Mouse (Mus musculus): Measurements from ENCODE around the gene Stk40. TPM values are rescaled to one million over a fixed set of nuclear protein-coding genes. Genes with fewer than 3 reads are reported as not detected.
A peak's percentile ranks its signal among the peaks of the same experiment; 100 is the strongest.
"Not testable (repeated sequence)": the region's sequence is repeated elsewhere in the genome, so short reads cannot be mapped to it uniquely, and the experiment has no call there.

Stk40 gene
- polyA plus RNA-seq, 1 experiment from 2014 or later = 15.2 TPM

DNA sequence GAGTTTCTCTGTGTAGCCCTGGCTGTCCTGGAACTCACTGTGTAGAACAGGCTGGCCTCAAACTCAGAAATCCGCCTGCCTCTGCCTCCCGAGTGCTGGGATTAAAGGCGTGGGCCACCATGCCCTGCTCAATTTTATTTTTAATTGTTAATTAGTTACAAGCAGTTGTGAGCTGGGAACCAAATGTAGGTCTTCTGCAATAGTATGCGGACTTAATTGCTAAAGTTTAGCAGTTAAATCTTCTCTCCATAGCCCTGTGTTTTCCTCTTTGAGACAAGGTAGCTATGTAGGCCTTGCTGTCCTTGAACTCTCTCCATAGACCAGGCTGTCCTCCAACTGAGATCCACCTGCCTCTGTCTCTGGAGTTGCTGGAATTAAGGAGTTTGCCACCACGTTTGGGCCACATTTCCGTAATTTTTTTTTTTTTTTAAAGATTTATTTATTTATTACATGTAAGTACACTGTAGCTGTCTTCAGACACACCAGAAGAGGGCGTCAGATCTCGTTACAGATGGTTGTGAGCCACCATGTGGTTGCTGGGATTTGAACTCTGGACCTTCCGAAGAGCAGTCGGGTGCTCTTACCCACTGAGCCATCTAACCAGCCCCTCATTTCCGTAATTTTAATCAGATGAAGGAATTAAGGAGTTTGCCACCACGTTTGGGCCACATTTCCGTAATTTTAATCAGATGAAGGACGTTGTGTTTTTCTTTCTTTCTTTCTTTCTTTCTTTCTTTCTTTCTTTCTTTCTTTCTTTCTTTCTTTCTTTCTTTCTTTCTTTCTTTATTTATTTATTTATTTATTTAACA, 7.9 kb upstream of the Stk40 start:
- H3K4me1 ChIP-seq (ENCODE audit: control insufficient read depth, insufficient read depth, low read length); ATAC-seq (ENCODE audit: low read depth); H3K9me3 ChIP-seq (ENCODE audit: control insufficient read depth, low read length); H3K27ac ChIP-seq (ENCODE audit: low read depth, low read length); H3K9ac ChIP-seq (replicated peaks; ENCODE audit: low read depth, low read length); H3K36me3 ChIP-seq (ENCODE audit: control insufficient read depth, insufficient read depth, low read length); H3K4me3 ChIP-seq (ENCODE audit: low read depth, low read length); H3K27me3 ChIP-seq (ENCODE audit: control insufficient read depth, insufficient read depth, low read length): not testable (repeated sequence)
- peak overlapping the region; percentile 54; the same call in 1 of the 2 replicates for H3K4me2 ChIP-seq (ENCODE audit: low read depth, low read length)
- WGBS = 62% methylated on average over 14 of the region's 14 CpGs

GRCm38 (mm10) chr4:126096464-126097111, 7.2 kb upstream of the Stk40 start, which contains the start of gene Lsm10:
Gene Lsm10, plus strand, starts transcription at chr4:126096623.
- Histone ChIP-seq H3K36me3 (ENCODE audit: control insufficient read depth, insufficient read depth, low read length) (no peaks in the 10 kb centered on the region), H3K9ac (replicated peaks; ENCODE audit: low read depth, low read length) (peak within 1 kb of the TSS; percentile 63), H3K4me2 (ENCODE audit: low read depth, low read length) (peak within 1 kb of the TSS; percentile 54), H3K9me3 (ENCODE audit: control insufficient read depth, low read length) (no peaks in the 10 kb centered on the region), H3K4me1 (ENCODE audit: control insufficient read depth, insufficient read depth, low read length) (no peaks in the 10 kb centered on the region), H3K27ac (ENCODE audit: low read depth, low read length) (peak within 1 kb of the TSS; percentile 78), H3K4me3 (ENCODE audit: low read depth, low read length) (peak within 1 kb of the TSS; percentile 61), H3K27me3 (ENCODE audit: control insufficient read depth, insufficient read depth, low read length) (no peaks in the 10 kb centered on the region)
- WGBS = 3% methylated on average over 36 of the region's 37 CpGs
- peak; percentile 97 for ATAC-seq (ENCODE audit: low read depth)

DNA sequence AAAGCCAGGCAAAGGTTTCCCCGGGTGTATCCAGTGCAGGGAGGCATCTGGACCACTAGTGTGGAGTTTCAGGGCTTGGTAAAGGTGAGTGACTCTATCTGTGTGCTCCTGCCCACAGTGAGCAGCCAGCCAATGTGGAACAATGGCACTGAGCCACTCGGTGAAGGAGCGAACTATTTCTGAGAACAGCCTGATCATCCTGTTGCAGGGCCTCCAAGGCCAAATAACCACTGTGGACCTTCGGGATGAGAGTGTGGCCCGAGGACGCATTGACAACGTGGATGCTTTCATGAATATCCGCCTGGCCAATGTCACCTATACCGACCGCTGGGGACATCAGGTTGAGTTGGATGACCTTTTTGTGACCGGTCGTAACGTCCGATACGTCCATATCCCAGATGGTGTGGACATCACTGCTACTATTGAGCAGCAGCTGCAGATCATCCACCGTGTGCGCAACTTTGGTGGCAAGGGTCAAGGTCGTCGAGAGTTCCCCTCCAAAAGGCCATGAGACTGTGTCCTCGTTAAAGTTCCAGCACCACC, 6.0 kb upstream of the Stk40 start:
- H3K4me1 ChIP-seq (ENCODE audit: control insufficient read depth, insufficient read depth, low read length) = peaks cover 6% of the 10 kb centered on the region; the same call in 1 of the 2 replicates
- ATAC-seq (ENCODE audit: low read depth) = no peak
- no peak overlapping the region for H3K4me2 ChIP-seq (ENCODE audit: low read depth, low read length)
- no peaks in the 10 kb centered on the region for H3K27me3 ChIP-seq (ENCODE audit: control insufficient read depth, insufficient read depth, low read length)
- H3K9me3 ChIP-seq (ENCODE audit: control insufficient read depth, low read length) = no peaks in the 10 kb centered on the region
- no peak overlapping the region for H3K4me3 ChIP-seq (ENCODE audit: low read depth, low read length)
- no peaks in the 10 kb centered on the region for H3K36me3 ChIP-seq (ENCODE audit: control insufficient read depth, insufficient read depth, low read length)
- H3K9ac ChIP-seq (replicated peaks; ENCODE audit: low read depth, low read length) = no peak overlapping the region
- 94% methylated on average over 20 of the region's 20 CpGs for WGBS
- no peak overlapping the region for H3K27ac ChIP-seq (ENCODE audit: low read depth, low read length)

- WGBS = 93% methylated on average over 3 of the region's 3 CpGs
- no peak overlapping the region for H3K9ac ChIP-seq (replicated peaks; ENCODE audit: low read depth, low read length)
- H3K27ac ChIP-seq (ENCODE audit: low read depth, low read length) = no peak overlapping the region
- no peaks in the 10 kb centered on the region for H3K36me3 ChIP-seq (ENCODE audit: control insufficient read depth, insufficient read depth, low read length)
- H3K4me3 ChIP-seq (ENCODE audit: low read depth, low read length) = no peak overlapping the region
- peaks cover 10% of the 10 kb centered on the region; the same call in 1 of the 2 replicates for H3K4me1 ChIP-seq (ENCODE audit: control insufficient read depth, insufficient read depth, low read length)
- no peaks in the 10 kb centered on the region for H3K9me3 ChIP-seq (ENCODE audit: control insufficient read depth, low read length)
- no peak for ATAC-seq (ENCODE audit: low read depth)
- H3K27me3 ChIP-seq (ENCODE audit: control insufficient read depth, insufficient read depth, low read length) = no peaks in the 10 kb centered on the region
- no peak overlapping the region for H3K4me2 ChIP-seq (ENCODE audit: low read depth, low read length)
Measured at GRCm38 (mm10) chr4:126099365-126099764, 4.4 kb upstream of the Stk40 start.

- Histone ChIP-seq H3K27ac (ENCODE audit: low read depth, low read length) (no peak overlapping the region), H3K4me2 (ENCODE audit: low read depth, low read length) (no peak overlapping the region), H3K9me3 (ENCODE audit: control insufficient read depth, low read length) (no peaks in the 10 kb centered on the region), H3K36me3 (ENCODE audit: control insufficient read depth, insufficient read depth, low read length) (no peaks in the 10 kb centered on the region), H3K4me1 (ENCODE audit: control insufficient read depth, insufficient read depth, low read length) (peaks cover 24% of the 10 kb centered on the region), H3K4me3 (ENCODE audit: low read depth, low read length) (no peak overlapping the region), H3K9ac (replicated peaks; ENCODE audit: low read depth, low read length) (no peak overlapping the region), H3K27me3 (ENCODE audit: control insufficient read depth, insufficient read depth, low read length) (no peaks in the 10 kb centered on the region)
- 85% methylated on average over 3 of the region's 3 CpGs for WGBS
- no peak for ATAC-seq (ENCODE audit: low read depth)
Measured at GRCm38 (mm10) chr4:126100764-126101163, 3.0 kb upstream of the Stk40 start.

GRCm38 (mm10) chr4:126102061-126102841, 1.5 kb upstream of the Stk40 start:
- peak overlapping the region; percentile 92; the same call in 1 of the 2 replicates for H3K4me2 ChIP-seq (ENCODE audit: low read depth, low read length)
- no peaks in the 10 kb centered on the region for H3K36me3 ChIP-seq (ENCODE audit: control insufficient read depth, insufficient read depth, low read length)
- WGBS = 37% methylated on average over 7 of the region's 7 CpGs
- peaks cover 27% of the 10 kb centered on the region for H3K4me1 ChIP-seq (ENCODE audit: control insufficient read depth, insufficient read depth, low read length)
- H3K27ac ChIP-seq (ENCODE audit: low read depth, low read length) = peak overlapping the region; percentile 85
- no peak overlapping the region for H3K4me3 ChIP-seq (ENCODE audit: low read depth, low read length)
- ATAC-seq (ENCODE audit: low read depth) = no peak
- H3K9ac ChIP-seq (replicated peaks; ENCODE audit: low read depth, low read length) = no peak overlapping the region
- no peaks in the 10 kb centered on the region for H3K9me3 ChIP-seq (ENCODE audit: control insufficient read depth, low read length)
- H3K27me3 ChIP-seq (ENCODE audit: control insufficient read depth, insufficient read depth, low read length) = no peaks in the 10 kb centered on the region

DNA sequence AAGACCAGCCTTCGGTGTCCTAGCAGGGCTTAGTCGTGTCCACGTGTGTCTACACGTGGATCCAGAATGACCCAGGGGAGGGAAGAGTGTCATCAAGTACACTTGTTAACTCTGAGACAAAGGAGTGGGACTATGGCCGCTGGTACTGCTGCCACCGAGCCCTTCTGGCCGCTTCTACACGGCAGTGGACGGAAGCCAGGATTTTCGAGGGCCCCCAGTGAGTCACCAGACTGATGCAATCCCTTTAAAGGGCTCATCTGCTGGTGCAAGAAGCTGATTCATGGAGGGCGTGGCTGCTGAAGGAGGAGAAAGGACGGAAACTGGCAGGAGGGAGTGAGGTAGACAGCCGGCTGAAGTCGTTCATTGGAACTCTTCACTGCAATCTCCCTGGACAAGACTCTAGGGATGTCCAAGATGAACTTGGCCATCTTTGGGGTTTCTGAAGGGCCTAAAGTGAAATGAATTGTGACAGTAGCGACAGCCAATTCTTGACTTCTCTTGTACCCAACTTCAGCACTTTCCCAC, 638 bp upstream of the Stk40 start:
- WGBS = under 1% methylated on average over 15 of the region's 15 CpGs
- H3K4me1 ChIP-seq (ENCODE audit: control insufficient read depth, insufficient read depth, low read length) = peaks cover 27% of the 10 kb centered on the region
- peak overlapping the region; percentile 91 for H3K4me3 ChIP-seq (ENCODE audit: low read depth, low read length)

DNA sequence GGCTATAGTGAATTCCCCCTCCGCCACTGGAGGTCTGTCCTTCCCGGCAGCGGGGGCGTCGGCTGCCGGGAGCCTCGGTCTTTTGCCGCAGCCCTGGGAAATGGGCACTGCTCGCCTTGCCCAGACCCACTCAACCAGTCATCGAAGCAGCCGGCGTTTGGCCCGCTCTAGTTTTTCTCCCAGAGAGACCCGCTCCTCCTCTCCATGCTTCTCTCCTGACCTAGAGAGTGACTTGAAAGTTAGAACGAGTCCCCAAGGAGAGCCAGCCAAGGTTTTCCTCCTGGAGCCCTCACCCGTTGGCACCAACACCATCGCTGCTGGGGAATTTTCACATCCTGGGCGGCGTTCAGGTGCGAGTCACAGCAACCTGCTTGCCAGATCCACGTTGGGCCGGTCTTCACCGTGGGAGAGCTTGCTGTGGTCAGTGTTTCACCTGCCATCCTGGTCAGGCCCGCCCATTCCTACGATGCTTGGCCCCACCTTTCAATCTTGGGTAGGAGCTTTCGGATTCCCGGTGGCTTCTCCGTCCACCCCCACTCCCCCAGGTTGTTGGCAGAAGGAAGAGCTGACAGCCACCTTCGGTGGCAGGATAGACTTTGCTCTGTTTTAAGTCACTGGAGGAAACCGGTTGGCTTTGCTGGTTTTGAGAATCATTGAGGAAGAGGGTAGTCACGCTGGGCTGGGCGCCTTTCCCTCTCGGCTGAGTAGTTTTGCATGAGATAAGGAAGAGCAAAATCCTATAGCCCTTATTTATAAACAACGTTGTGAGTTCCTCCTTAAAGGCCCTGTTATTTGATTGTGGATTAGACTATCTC, 711 bp downstream of the Stk40 start:
- peak overlapping the region; percentile 92 for H3K4me2 ChIP-seq (ENCODE audit: low read depth, low read length)
- WGBS = 3% methylated on average over 33 of the region's 34 CpGs
- H3K36me3 ChIP-seq (ENCODE audit: control insufficient read depth, insufficient read depth, low read length) = no peaks in the 10 kb centered on the region
- peak overlapping the region; percentile 91 for H3K4me3 ChIP-seq (ENCODE audit: low read depth, low read length)
- H3K27ac ChIP-seq (ENCODE audit: low read depth, low read length) = peak overlapping the region; percentile 71; the same call in 1 of the 2 replicates
- H3K27me3 ChIP-seq (ENCODE audit: control insufficient read depth, insufficient read depth, low read length) = no peaks in the 10 kb centered on the region
- H3K9ac ChIP-seq (replicated peaks; ENCODE audit: low read depth, low read length) = peak overlapping the region; percentile 88
- ATAC-seq (ENCODE audit: low read depth) = peak; percentile 28
- H3K9me3 ChIP-seq (ENCODE audit: control insufficient read depth, low read length) = no peaks in the 10 kb centered on the region
- H3K4me1 ChIP-seq (ENCODE audit: control insufficient read depth, insufficient read depth, low read length) = peaks cover 36% of the 10 kb centered on the region

More for the DNA sequence above, 638 bp upstream of the Stk40 start:
- no peaks in the 10 kb centered on the region for H3K9me3 ChIP-seq (ENCODE audit: control insufficient read depth, low read length)
- peak overlapping the region; percentile 85 for H3K27ac ChIP-seq (ENCODE audit: low read depth, low read length)
- peak overlapping the region; percentile 92 for H3K4me2 ChIP-seq (ENCODE audit: low read depth, low read length)
- H3K36me3 ChIP-seq (ENCODE audit: control insufficient read depth, insufficient read depth, low read length) = no peaks in the 10 kb centered on the region
- H3K27me3 ChIP-seq (ENCODE audit: control insufficient read depth, insufficient read depth, low read length) = no peaks in the 10 kb centered on the region
- peak overlapping the region; percentile 88 for H3K9ac ChIP-seq (replicated peaks; ENCODE audit: low read depth, low read length)
- peak; percentile 47 for ATAC-seq (ENCODE audit: low read depth)

All from neural tube, embryonic 14.5 days (tissue).